Mouse (Mus musculus) heart, postnatal 36 days (tissue): ENCODE results near the gene Nap1l5. TPM values are rescaled to one million over a fixed set of nuclear protein-coding genes. Genes with fewer than 3 reads are reported as not detected.
A peak's percentile ranks its signal among the peaks of the same experiment; 100 is the strongest.
"Not testable (repeated sequence)": the region's sequence is repeated elsewhere in the genome, so short reads cannot be mapped to it uniquely, and the experiment has no call there.

Source experiments
- DNase-seq, 2 experiments: peaks; one replicate each; pipeline ENCODE4 v3.0.0; 2021 to 2022
- intact Hi-C: fragments of 180-260 bp; cut with DNase I; formaldehyde crosslinking; loops from one replicate; pipeline ENCODE4 v1.15.1; 2025
- total RNA-seq, 2 experiments: library from RNA; stranded (reverse); gene quantifications; 2 replicates each; pipeline ENCODE4 v1.2.3; 2021

Gene Nap1l5
- total RNA-seq, 2 experiments from 2014 or later = 0.38 to 1.2 TPM

DNA sequence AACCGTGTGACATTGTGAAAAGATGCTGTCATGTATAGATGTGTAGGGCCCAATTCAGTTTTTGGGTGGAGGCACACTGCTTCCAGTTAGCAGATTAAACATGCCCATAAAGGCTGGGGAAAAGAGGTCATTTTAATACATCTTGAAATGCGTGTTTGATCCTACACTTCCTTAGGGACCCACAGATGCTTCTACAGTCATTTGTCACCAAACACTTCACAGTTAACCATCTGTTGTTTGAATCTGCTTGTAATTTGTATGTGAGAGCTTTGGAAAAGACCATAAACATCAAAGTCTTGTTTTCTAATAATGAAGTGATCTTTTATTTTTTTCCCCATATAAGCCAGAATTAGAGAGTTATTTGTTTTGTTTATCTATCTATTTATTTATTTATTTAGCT, 915 bp upstream of the Nap1l5 start:
- intact Hi-C loops = no loop called here
- DNase-seq = no peak

DNA sequence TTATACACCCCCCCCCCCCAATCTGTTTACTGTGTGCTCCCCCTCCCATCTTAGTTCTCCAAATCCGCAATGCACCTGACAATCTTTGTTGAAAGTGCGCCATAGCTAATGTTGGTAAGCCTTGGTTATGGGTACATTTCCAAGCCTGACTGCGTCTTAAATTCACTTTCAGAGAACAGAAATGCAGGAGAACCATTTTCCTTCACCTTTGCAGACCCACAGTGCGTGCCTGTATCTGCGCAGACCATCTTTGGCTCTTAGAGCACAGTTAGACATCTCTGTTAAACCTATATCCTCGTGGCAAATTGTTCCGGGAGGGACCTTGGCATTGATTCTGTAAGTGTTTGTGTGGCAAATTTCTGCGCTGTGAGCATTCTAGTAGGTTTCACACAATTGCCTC, 460 bp upstream of the Nap1l5 start:
- intact Hi-C loops = no loop called here
- DNase-seq = no peak

DNA sequence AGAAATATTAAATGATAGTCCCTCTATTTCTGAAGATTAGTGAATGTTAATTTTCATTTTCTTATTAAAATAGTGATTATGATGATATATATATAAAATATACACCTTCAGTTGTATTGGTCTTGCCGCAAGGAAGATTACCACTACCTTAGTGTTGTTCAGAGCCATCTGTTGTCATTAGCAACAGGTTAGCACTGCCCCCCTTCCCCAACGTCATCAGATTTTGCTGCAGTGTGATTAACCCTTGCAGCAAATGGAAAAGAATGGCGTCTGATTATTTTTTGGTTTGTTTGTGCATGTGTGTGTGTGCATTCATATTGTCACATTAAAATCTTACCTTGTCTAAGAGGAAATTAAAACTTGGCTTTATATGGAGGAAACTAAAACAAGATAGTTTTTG, 2.3 kb downstream of the Nap1l5 start:
- intact Hi-C loops = no loop called here
- no peak for DNase-seq

DNA sequence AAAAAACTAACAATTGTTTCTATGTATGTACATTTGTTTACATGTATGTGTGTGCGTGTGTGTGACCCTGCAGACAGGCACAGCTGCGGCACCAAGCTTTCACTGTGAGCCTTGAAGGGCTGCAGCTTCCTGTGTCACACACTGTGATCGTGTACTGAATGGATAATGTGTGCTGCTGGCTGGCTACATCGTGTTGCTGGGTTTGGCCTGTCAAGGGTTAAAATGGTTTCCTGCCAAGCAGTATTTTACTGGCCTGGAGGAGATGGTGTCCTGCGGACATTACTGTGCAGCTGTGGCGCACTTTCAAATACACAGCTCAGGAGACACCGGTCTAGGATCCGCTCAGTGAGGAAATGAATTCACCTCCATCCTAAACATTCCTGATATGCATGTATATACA, 3.7 kb downstream of the Nap1l5 start:
- intact Hi-C loops = no loop called here
- no peak for DNase-seq

DNA sequence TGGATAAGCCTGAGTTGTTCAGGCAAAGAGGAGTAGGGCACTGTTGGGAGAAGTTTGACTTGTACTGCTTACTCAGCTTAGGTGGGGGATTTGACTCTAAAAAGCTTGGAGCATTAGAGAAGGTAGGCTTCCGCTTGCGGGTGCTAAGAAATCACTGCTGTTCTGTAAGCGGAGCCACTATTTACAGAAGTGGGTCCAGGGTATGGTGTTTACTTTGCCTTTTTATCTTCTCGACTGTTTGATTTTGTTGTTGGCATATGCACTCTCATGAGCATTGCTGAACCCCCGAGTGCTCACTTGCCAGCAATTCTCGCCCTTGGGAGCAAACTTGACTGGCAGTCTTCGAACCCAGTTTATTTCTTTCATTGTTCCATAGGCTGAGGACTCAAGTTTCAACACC, 6.3 kb downstream of the Nap1l5 start:
- DNase-seq = no peak
- intact Hi-C loops = no loop called here

DNA sequence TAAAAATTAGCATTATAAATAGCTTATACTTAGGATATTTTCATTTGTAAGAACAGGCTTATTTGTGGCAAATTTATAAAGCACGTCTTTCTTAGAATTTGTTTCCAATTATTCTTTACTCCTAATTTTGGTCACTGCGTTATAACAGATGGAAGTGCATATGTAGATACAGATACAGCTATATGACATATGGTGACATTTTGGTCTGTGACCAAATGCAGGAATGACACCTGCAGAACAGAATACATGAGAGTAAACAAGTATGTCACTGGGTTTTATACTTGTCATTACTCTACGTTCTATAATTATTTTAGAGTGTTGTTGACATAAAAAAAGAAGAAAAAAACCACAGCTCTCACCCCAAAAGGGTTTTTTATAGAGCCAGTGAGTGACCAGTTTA, 7.8 kb downstream of the Nap1l5 start:
- no peak for DNase-seq
- intact Hi-C loops = no loop called here

DNA sequence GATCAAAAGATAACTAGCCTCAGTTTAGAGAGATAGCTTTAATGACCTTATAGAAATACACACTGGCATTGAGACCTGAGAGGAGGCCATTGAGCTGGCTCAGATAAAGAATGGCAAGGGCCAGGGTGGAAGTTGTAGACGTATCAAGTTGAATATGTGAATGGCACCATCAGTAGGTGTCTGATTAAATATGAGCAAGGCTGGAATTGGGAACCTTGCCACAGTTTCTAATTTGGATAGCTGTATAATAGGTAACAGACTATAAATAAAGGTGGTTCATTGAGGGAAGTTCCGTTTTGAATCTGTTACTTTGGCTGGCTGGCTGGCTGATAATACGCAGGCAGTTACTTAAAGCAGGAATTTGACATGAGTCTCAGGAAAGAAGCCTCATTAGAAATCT, 10.2 kb downstream of the Nap1l5 start:
- no peak for DNase-seq
- intact Hi-C loops = no loop called here

DNA sequence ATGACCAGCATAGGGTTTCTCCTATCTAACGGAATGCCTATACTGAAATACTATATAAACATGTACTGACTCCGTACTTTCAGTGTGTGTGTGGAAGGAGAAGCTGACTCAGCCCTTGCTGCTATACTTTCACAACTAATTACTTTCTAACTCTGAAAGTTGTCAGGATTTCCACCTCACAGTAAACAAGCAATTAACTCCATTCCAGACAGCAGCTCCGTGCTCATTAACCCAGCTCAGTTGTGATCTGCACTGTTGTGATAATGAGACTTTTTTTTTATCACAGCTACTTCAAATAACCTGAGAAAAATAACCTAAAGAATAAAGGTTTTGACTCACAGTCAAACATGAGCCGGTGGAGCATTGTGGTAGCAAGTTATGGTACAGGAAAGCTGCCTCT, 11.9 kb downstream of the Nap1l5 start:
- no peak for DNase-seq
- intact Hi-C loops = no loop called here

DNA sequence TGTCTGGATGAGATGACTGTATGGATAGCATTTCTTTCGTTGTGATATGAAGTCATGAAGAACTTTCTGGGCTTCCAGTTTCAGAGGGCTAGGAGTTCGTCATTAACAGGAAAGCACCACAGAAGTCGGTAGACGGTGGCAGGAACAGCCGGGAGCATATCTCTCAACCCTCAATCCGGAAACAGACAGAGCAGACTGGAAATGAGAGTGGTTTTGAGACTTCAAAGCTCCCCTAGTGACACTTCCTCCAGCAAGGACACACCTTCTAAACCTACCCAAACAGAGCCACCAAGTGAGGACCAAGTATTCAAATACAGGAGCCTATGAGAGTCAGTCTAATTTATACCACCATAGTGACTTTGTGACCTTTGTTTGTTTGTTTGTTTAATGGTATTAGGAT, 13.6 kb downstream of the Nap1l5 start:
- intact Hi-C loops = no loop called here
- DNase-seq = no peak

DNA sequence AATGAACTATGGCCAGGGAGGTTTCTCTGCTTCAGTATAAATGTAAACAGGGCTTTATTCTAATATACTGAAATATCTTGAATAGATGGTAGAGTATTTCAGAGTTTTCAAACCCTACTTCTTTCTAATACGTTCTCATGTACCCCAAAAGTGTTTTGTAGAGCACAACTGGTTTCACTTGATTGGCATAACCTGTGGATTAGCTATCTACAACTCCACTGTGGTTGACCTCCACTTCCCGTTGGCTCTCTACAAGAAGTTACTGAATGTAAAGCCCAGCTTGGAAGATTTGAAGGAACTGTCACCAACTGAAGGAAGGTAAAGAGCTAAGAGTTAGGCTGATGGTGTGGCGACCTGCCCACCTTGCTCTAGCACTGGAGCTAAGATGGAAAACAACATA, 17.0 kb downstream of the Nap1l5 start:
- intact Hi-C loops = no loop called here
- no peak for DNase-seq

DNA sequence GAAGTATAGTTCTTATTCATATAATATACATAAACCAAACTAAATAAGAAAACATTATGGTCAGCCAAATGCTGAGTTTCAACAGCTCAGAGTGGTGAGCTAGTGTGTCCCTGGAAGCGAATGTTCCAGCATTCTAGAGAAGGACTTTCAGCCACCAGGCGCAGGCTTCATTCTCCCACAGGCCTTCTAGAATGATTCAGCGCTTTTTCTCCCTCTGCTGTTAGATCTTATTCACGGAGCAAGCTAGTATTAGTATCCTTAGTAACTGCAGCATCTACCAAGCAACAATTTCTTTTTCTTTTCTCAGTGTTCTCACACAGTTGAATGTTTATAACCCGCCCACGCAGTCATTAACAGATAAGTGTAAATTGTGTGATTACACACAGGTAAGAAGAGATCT, 24.6 kb downstream of the Nap1l5 start:
- intact Hi-C loops = no loop called here
- DNase-seq = no peak

DNA sequence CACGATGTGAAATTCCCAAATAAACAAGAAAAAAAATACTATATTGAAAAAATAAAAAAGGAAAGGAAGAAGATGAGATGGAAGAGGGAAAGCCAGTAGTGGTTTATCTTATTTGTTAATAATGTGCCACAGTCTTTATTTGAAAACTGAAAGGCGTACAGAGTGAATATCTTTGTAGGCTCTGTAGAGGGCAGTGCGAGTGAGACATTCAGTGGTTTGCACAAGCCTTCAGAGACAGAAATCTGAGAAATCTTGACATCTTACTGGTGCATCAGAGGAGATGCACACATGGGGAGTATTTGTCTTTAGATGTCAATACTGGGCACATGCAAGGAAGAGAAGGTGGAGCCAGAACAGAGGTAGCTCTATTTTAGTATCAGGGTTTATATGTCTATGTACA, 25.5 kb downstream of the Nap1l5 start:
- intact Hi-C loops = no loop called here
- no peak for DNase-seq

DNA sequence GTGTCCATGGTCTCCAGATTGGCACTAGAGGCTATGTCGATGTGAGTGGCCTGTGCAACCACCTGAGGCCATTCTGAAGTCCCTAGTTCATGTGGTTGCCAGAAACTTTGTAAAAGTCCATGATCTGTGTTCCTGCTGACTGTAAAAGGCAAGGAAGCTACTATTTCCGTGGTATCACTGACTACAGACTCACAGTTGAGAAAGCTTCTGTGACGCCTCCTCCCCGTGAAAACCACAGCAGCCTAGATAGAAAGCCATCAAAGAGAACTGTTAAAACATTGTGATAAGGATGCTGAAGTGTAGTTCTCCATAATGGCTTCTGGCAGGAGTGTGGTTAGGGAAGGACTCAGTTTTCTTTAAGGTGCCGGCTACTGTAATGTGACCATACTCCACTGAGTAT, 26.0 kb downstream of the Nap1l5 start:
- no peak for DNase-seq
- intact Hi-C loops = no loop called here

DNA sequence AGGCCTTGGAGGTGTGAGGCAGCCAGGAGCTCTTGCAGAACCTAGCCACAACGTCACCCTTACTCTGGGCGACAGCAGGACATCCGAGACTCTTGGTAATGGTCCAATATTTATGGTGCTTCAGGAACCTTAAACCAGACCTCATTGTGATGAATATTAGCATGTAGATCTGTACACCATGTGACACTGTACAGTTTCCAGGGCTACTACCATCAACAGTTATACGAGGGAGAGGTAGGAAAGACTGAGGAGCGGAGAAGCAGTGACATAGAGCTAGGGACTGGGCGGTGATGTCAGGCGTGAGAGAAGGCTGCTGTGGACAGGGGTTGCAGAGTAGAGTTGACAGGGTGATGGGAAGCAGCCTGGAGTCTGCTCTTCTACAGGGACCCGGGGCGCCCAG, 26.9 kb downstream of the Nap1l5 start:
- intact Hi-C loops = loop anchor here (5.0 kb wide), 1 partner anchor 302 kb away; no protein-coding TSS in a partner anchor
- DNase-seq = no peak

DNA sequence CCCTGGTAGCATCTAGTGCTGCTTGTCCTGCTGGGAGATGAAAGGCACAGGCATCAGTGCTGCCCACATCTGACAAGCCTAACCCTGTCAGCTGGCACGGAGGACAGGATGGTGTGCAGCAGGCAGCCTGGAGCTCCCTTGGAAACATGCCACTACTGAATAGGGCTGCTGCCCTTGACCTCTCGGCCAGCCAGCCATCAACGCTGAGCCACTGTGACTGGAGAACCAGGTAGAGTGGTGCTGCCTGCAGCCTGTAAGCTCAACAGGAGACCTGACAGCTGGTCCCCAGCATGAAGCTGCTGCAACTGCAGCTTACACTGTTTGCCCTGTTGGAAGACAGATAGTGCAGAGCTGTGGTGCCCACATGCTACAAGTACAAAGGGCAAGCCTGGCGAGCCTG, 27.3 kb downstream of the Nap1l5 start:
- DNase-seq = peak in 1 of 2 experiments; percentile 7
- intact Hi-C loops = loop anchor here (5.0 kb wide), 1 partner anchor 303 kb away; no protein-coding TSS in a partner anchor

DNA sequence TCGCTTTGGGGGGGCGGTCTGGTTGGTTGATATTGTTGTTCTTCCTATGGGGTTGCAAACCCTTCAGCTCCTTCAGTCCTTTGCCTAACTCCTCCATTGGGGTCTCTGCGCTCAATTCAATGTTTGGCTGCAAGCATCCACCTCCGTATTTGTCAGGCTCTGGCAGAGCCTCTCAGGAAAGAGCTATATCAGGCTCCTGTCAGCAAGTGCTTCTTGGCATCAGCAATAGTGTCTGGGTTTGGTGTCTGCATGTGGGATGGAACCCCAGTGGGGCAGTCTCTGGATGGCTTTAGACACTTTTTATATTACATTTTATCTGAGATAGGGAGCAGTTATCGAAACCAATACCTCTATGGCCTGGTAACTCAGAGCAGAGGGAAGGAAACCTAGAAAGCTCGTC, 39.0 kb downstream of the Nap1l5 start:
- not testable (repeated sequence) for DNase-seq

DNA sequence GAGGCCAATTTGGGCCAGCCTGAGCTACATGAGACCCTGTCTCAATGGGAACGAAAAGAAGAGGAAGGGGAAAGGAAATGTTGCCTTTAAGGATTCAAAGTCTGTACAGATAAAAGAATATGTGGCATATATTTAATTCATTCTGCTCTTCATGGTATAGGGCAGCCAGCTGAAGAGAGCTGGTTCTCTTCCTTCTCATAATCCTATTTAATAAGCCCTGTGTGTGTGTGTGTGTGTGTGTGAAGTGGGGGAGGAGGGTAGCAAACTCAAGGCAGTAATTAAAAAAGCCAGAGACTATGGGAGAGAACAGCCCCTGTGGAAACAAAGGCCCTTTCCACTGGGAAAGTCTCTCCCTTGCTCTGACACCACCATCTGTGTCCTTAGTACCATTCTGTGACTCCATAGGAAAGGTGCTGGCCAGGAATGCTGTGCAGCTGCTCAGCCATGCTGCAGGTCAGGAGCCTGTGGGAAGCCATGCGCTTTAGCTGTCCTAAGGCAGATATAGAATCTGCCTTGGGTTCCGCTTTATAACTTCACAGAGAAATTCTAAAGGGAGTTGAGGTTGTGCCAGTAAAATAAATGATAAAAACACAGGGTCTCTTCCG, 43.1 kb downstream of the Nap1l5 start:
- DNase-seq = no peak
- intact Hi-C loops = no loop called here

More for the DNA sequence above, 39.0 kb downstream of the Nap1l5 start:
- intact Hi-C loops = not testable (repeated sequence)

DNA sequence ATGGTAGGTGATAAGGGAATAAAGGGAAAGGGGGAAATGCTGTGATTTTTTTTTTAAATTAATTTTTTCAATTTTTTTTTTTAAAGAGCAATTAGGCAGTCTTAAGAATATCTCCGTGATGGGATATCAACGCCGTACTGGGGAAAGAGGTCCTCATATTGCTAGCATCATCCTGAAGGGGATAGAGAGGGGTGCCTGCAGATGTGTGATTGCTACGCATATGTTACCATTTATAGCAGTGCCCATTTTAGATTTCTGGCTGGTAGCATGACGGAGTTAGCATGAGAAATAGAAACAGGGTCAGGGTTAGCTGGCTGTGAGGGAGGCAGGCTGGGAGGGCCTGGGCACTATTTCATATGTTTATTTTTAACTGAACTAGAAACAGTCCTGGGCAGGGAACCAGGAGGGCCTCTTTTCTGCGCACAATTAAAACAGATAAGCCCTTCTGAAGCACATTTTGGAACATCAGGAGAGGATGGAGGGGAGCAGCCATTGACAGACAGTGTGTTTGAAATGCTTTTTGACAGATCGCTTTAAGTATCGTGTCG, 44.4 kb downstream of the Nap1l5 start:
- intact Hi-C loops = no loop called here
- peak; percentile 4 to 11 for DNase-seq

DNA sequence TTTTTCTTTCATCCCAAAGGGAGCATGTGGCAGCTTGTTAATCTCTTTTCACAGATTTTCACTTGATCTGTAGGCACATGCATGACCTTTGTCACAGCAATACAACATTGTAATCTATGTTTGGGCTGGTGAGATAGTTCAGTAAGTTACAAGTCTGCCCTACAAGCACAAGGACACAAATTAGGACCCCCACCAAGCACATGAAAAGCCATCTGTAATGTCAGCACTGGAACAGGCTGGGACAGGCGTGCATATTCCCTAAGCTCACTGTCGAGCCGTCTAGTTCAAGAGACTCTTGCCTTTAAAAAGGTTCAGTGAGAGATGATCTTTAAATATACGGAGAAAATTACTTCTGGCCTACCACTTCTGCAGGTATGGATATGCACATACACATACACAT, 47.4 kb downstream of the Nap1l5 start:
- intact Hi-C loops = no loop called here

DNA sequence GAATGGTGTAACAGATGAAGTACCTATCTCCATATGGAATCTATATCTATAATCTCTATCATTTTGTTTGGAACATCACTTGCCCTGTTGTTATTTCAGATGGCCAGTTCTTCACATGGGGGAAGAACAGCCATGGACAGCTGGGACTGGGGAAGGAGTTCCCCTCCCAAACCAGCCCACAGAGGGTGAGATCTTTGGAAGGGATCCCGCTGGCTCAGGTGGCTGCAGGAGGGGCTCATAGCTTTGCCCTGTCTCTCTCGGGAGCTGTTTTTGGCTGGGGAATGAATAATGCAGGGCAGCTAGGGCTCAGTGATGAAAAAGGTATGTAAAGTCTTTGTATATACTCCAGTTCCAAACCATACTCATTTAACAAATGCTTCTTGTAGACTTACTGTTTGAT, 50.4 kb downstream of the Nap1l5 start:
- intact Hi-C loops = no loop called here
- peak; percentile 12 for DNase-seq

More for the DNA sequence above, 47.4 kb downstream of the Nap1l5 start:
- DNase-seq = no peak

DNA sequence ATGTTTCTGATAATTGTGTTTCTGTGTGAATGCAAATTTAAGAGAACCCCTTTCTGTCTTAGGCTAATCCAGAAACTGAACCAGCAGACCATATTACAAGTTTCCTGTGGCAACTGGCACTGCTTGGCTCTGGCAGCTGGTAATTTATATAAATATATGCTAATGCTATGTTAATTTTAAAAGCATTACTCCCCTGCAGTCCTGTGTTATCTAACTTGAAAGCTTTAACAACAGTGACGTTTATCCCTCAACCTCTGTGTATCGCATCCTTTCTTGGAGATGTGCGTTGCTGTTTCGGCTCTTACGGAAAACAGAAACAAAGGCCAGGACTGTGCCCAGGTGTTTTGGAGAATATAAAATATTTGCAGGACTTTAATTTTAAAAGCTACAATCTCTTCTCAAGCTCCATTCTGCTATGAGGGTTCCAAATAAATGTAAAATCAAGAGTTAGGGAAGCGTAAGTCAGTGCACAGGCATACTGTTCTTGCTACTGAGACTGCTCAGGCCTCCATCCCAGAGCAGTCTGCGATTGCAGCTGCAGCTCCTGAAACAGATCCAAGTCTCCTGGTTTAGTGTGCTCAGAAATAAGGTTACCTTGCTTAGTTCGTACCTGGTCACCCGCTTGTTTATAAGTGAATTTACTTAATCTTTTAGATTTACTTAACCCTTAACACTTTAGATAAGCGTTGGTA, 51.1 kb downstream of the Nap1l5 start:
- intact Hi-C loops = no loop called here
- no peak for DNase-seq
